Mouse (Mus musculus) ES-E14 (cell line): ENCODE measurements around the gene St6galnac3. TPM values are rescaled to one million over a fixed set of nuclear protein-coding genes. Genes with fewer than 3 reads are reported as not detected.

Experiments
- DNase-seq: peaks from one replicate; pipeline ENCODE4 v3.0.0-alpha.2; 2013; ENCODE audit warnings: low read depth, low spot score
- H3K27ac ChIP-seq: 2 replicates; pipeline ENCODE4 v1.5.1; 2012; ENCODE audit warnings: low read depth, mild to moderate bottlenecking, low read length, moderate library complexity, mixed read lengths; ENCODE audit not compliant: poor library complexity, insufficient read depth, severe bottlenecking
- H3K36me3 ChIP-seq: 2 replicates; pipeline ENCODE4 v1.6.1; 2012; ENCODE audit warnings: mild to moderate bottlenecking, low read length, moderate library complexity, mixed read lengths; ENCODE audit not compliant: control insufficient read depth, poor library complexity, insufficient read depth, severe bottlenecking
- H3K4me1 ChIP-seq, 2 experiments: fragments of 150-350 bp in 1 of 2; sonication (generic) in 1 of 2; 2 replicates each; pipeline ENCODE4 v1.6.1; 2012; ENCODE audit warnings: low read length in 2 of 2, mild to moderate bottlenecking in 1 of 2, mixed read lengths in 1 of 2; ENCODE audit not compliant: control insufficient read depth in 2 of 2, insufficient read depth in 2 of 2, poor library complexity in 1 of 2
- H3K4me3 ChIP-seq, 2 experiments: fragments of 150-350 bp in 1 of 2; sonication (generic) in 1 of 2; 2 replicates each; pipeline ENCODE4 v1.5.1; 2012; ENCODE audit warnings: low read length in 2 of 2, low read depth in 1 of 2, mild to moderate bottlenecking in 1 of 2, mixed read lengths in 1 of 2; ENCODE audit not compliant: insufficient read depth in 1 of 2, poor library complexity in 1 of 2, severe bottlenecking in 1 of 2
- H3K9ac ChIP-seq: 2 replicates; pipeline ENCODE4 v1.6.1; 2012; ENCODE audit warnings: low read depth, mild to moderate bottlenecking, low read length, mixed read lengths; ENCODE audit not compliant: poor library complexity, insufficient read depth, severe bottlenecking
- H3K9me3 ChIP-seq: fragments of 150-350 bp; sonication (generic); 2 replicates; pipeline ENCODE4 v1.6.1; 2012; ENCODE audit warnings: low read depth, mild to moderate bottlenecking, low read length; ENCODE audit not compliant: control insufficient read depth, insufficient read depth
- CHD2 ChIP-seq: IDR thresholded peaks from 2 replicates; pipeline ENCODE4 v1.6.1; 2014; ENCODE audit warnings: mild to moderate bottlenecking, low read depth, low read length, inconsistent platforms
- HCFC1 ChIP-seq: IDR thresholded peaks from 2 replicates; pipeline ENCODE4 v1.6.1; 2012; ENCODE audit warnings: low read length, inconsistent platforms, borderline replicate concordance; ENCODE audit not compliant: insufficient read depth
- MAFK ChIP-seq: IDR thresholded peaks from 2 replicates; pipeline ENCODE4 v1.6.1; 2014; ENCODE audit warnings: mild to moderate bottlenecking, low read depth, low read length, inconsistent platforms; ENCODE audit not compliant: insufficient read depth
- ZC3H11A ChIP-seq: IDR thresholded peaks from 2 replicates; pipeline ENCODE4 v1.6.1; 2012; ENCODE audit warnings: low read depth, mild to moderate bottlenecking, inconsistent platforms, low read length, borderline replicate concordance
- ZNF384 ChIP-seq: IDR thresholded peaks from 2 replicates; pipeline ENCODE4 v1.6.1; 2012; ENCODE audit warnings: low read depth, low read length, inconsistent platforms
- in situ Hi-C, 2 experiments: fragments of 600-800 bp; cut with MboI; formaldehyde crosslinking; loops; one replicate each; pipeline ENCODE4 v1.15.1; 2025; ENCODE audit warnings: low sequenced_read_pairs in 2 of 2, inconsistent platforms in 1 of 2; ENCODE audit not compliant: unreplicated experiment in 2 of 2
- total RNA-seq: library from RNA; depleted of rRNA; stranded (reverse); fragments of 300-350 nt; gene quantifications from 2 replicates; pipeline ENCODE4 v1.2.3, GENCODE M21; 2012

Gene St6galnac3
- total RNA-seq, 1 experiment = 3.8 TPM

- Histone ChIP-seq H3K36me3 (no peaks in the 10 kb centered on the region), H3K4me1 (peaks cover 10 to 54% of the 10 kb centered on the region in 2 experiments), H3K9ac (no peak overlapping the region), H3K9me3 (no peaks in the 10 kb centered on the region), H3K27ac (no peak overlapping the region), H3K4me3 (no peak overlapping the region)
- in situ Hi-C loops = no loop called here
- no peak for DNase-seq
- no peak for TF ChIP-seq CHD2
- no peak for TF ChIP-seq MAFK
- no peak for TF ChIP-seq ZC3H11A
- TF ChIP-seq HCFC1 = no peak
- no peak for TF ChIP-seq ZNF384
Observed at GRCm38 (mm10) chr3:153674359-153674758, 50.6 kb downstream of the St6galnac3 start.

- peaks cover 10 to 51% of the 10 kb centered on the region in 2 experiments for H3K4me1 ChIP-seq
- TF ChIP-seq MAFK (no peak), CHD2 (no peak), ZNF384 (no peak), HCFC1 (no peak), ZC3H11A (no peak)
- no peak overlapping the region for H3K27ac ChIP-seq
- in situ Hi-C loops = no loop called here
- H3K4me3 ChIP-seq = no peak overlapping the region
- no peaks in the 10 kb centered on the region for H3K9me3 ChIP-seq
- no peak for DNase-seq
- H3K9ac ChIP-seq = no peak overlapping the region
- no peaks in the 10 kb centered on the region for H3K36me3 ChIP-seq
Observed at GRCm38 (mm10) chr3:153673451-153673850, 51.5 kb downstream of the St6galnac3 start.

- H3K9ac ChIP-seq = no peak overlapping the region
- no peak overlapping the region for H3K27ac ChIP-seq
- H3K4me3 ChIP-seq = no peak overlapping the region
- TF ChIP-seq ZC3H11A (no peak), MAFK (no peak), ZNF384 (no peak), CHD2 (no peak), HCFC1 (no peak)
- H3K4me1 ChIP-seq = peaks cover 7 to 36% of the 10 kb centered on the region in 2 experiments
- H3K9me3 ChIP-seq = no peaks in the 10 kb centered on the region
- no peak for DNase-seq
- no peaks in the 10 kb centered on the region for H3K36me3 ChIP-seq
- in situ Hi-C loops = no loop called here
Observed at GRCm38 (mm10) chr3:153670953-153671674, 53.9 kb downstream of the St6galnac3 start.

- Histone ChIP-seq H3K9ac (no peak overlapping the region; the same call in 1 of the 2 replicates), H3K9me3 (no peaks in the 10 kb centered on the region), H3K27ac (no peak overlapping the region), H3K36me3 (no peaks in the 10 kb centered on the region), H3K4me1 (peaks cover 7 to 30% of the 10 kb centered on the region in 2 experiments), H3K4me3 (no peak overlapping the region)
- DNase-seq = no peak
- in situ Hi-C loops = no loop called here
- no peak for TF ChIP-seq CHD2
- no peak for TF ChIP-seq ZC3H11A
- TF ChIP-seq MAFK = no peak
- no peak for TF ChIP-seq ZNF384
- TF ChIP-seq HCFC1 = no peak
Observed at GRCm38 (mm10) chr3:153669737-153670435, 55.1 kb downstream of the St6galnac3 start.

GRCm38 (mm10) chr3:153669329-153669728 lies 55.6 kb downstream of the St6galnac3 start:
- no peak overlapping the region for H3K4me3 ChIP-seq
- peaks cover 7 to 26% of the 10 kb centered on the region in 2 experiments for H3K4me1 ChIP-seq
- no peak for DNase-seq
- no peaks in the 10 kb centered on the region for H3K9me3 ChIP-seq
- no peak overlapping the region; the same call in 1 of the 2 replicates for H3K9ac ChIP-seq
- TF ChIP-seq HCFC1 = no peak
- TF ChIP-seq CHD2 = no peak
- TF ChIP-seq ZC3H11A = no peak
- no peak for TF ChIP-seq MAFK
- no peak for TF ChIP-seq ZNF384
- in situ Hi-C loops = no loop called here
- H3K27ac ChIP-seq = no peak overlapping the region
- H3K36me3 ChIP-seq = no peaks in the 10 kb centered on the region
